Mouse (Mus musculus) thymus, postnatal 10 days (tissue): Measurements from ENCODE around the gene Olfr1427.
"Not testable (repeated sequence)": the region's sequence is repeated elsewhere in the genome, so short reads cannot be mapped to it uniquely, and the experiment has no call there.

Source experiments
- DNase-seq, 2 experiments: peaks; one replicate each; pipeline ENCODE4 v3.0.0; 2021; ENCODE audit warnings: low spot score in 2 of 2

The Olfr1427 gene

DNA sequence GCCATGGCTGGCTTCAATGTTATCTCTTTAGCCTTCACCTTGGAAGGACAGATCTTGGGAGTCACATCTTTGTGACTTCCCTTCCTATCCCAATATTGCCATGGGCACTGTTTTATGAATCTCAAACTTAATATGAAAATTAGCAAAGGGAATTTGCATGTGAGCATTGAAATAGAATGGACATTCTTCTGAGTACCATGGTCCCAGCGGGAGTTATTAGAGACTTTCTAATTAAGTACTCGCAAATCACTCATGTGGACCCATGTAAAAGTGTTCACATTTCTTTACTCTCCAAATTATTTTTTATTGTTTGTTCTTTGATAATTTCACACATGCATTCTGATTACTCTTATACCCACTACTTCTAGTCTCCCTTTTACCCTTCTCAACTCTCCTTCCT, at the start of gene Olfr1427:
Gene Olfr1427 (minus strand): TSS at position 101 of the 400 bp plus-strand sequence.
- no peak for DNase-seq

DNA sequence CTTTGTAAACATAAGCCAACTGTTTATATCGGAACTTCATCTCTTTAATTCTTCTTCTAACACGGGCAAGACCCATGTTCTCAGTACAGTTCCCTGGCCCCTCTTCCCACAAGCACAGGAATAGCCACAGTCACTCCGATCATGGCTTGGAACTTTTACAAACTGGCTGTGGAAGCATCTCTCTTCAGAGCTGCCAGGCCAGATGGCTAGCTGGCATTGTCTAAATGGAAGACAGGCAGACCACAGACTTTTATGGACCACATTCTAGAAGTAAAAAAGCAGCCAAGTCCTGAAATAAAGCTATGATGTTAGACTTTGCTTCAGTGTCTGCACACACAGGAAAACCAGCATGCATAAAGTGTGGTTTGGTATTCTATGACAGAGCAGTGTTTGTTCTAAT, 42.3 kb upstream of the Olfr1427 start:
- no peak for DNase-seq

DNA sequence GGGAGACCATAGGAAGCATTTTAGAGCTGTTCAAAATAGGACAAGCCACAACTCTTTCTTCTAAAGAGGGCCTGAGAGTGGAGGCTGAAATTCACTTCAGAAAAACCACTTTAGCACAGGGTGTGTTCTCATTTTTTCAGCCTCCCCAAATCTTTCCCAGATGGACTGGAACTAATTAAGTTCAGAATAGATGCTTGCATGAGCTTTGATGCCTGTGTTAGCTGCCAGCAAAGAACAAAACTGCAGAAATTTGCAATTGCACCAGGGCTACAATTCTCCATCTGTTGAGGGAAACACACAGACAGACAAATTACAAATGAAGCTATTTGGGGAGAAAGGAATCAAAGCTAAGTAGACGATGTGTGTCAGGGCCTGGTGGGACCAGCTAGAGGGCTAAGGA, 40.2 kb upstream of the Olfr1427 start:
- no peak for DNase-seq

DNA sequence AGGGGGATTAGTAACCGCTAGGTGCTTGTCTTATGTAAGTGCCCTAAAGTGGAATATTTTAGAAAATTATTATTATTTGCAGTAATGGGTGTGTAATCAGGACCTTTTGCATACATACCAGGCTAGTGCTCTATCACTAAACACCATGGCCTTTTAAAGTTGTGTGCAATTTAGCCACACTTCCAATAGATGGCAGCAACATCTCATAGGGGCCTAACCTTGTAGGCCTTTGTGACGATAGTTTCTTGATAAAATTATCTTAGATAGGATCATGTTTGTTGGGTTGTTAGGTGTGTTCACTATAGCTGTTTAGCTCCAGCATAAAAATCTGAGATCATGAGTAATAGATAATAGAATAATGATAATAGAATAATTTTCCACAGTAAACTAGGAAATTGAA, 31.2 kb upstream of the Olfr1427 start:
- no peak for DNase-seq

DNA sequence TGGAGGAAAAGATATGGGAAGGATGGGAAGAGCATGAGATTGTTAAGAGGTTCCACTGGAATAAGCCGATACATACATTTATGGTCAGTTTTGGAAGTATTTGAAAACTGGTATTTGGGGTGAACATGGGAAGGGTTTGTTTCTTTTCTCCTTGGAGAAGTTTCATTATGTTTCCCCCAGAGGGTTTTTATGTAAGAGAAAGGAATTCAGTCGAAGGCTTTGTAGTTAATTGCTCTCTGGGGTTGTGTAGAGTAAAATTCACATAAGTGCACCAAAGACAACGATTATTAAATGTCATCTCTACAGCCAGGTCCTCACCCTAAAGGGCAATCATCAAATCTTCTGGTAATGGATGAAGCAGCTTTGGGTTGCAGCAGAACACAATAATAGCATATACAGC, 20.0 kb upstream of the Olfr1427 start, which contains the start of gene Olfr76:
Gene Olfr76 (minus strand): TSS at position 101 of the 400 bp plus-strand sequence.
- no peak for DNase-seq

DNA sequence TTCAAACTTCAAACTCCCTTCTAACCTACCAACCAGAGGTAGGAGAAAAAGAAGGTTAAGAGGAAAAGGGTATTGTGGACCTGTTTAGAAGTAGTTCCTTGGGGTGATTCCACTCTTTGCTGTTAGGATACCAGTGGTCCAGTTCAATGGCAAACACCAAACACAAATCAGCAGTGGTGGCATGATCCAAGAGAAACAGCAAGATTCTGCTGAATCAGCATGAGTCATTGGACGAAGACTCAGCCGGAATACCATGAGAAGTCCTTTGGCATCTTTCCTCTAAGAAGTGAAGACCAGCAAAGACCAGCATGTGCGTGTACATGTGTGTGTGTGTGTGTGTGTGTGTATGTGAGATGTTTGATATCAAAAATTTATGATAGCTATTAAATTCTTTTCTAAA, 13.3 kb upstream of the Olfr1427 start:
- DNase-seq = no peak

DNA sequence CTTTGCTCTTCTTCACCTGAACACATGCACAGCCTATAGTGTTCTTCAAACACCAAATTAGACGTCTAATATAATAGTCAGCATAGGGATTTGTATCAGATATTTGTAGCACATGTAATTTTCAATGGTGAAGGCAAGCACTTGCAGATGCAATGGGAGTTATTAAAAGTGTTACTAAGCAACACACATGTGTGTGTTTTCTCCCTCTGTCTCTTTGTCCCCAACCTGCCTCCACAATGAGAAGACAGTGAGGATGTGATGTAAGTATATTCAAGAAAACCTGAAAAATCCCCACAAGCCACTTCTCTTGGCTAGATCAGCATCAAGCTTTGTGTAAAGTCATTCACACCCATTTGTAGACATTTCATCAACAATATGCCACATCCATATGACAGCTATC, 12.7 kb upstream of the Olfr1427 start, which contains the start of gene Olfr1428:
Gene Olfr1428 (minus strand): TSS at position 101 of the 400 bp plus-strand sequence.
- DNase-seq = no peak

DNA sequence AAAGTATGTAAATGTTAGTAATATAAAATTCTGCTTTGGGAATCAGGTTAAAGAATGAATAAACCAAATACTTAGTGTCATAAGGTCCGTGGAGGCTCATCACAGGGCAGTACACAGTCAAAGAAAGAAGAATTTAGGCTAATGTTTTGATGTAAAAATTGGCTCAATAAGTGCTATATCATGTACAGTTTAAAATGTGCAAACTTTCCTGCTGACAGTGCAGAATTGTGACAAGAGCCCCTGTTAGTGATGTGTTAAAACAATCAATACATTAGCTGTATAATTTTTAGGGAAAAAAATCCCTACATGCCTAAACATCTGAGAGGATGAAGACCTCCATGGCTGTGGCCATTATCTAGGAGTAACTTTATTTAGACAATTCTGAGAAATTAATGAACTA, 10.7 kb upstream of the Olfr1427 start:
- DNase-seq = no peak

DNA sequence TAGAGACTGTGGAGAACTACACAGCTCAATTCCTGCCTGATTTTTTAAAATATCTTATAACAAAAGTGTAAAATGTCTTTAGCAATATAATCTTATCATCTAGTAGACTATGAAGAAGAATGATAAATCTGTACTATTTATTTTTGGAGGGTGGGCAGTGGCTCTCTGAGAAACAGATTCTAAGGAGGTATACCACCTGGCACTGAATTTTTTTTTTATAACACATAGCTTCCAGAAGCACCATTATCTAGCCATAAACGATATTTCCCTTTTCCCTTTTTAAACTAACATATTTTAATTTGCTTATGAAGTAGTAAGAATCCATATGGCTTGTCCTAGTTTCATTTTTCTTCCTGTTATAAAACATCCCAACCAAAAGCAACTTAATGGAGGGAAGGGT, 1.4 kb upstream of the Olfr1427 start:
- no peak for DNase-seq

DNA sequence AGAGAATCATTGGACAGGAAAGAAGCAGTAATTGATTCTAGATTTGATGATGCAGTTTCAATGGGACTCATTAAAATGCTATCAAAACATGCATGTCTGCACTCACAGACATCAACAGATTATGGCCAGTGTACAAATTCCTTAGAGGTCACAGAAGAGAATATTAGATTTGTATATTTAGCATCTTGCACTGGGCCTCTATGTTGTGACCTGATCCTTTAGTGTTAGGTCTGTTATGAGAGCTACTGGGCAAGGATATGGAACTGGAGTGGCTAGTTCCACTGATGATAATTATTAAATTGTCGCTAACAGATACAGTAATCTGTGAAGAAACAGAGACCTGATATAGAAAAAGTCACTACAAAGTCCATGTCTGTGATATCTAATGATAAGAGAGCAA, 11.2 kb downstream of the Olfr1427 start, which contains the start of gene Olfr1426:
Gene Olfr1426 (minus strand): TSS at position 101 of the 400 bp plus-strand sequence.
- no peak for DNase-seq

DNA sequence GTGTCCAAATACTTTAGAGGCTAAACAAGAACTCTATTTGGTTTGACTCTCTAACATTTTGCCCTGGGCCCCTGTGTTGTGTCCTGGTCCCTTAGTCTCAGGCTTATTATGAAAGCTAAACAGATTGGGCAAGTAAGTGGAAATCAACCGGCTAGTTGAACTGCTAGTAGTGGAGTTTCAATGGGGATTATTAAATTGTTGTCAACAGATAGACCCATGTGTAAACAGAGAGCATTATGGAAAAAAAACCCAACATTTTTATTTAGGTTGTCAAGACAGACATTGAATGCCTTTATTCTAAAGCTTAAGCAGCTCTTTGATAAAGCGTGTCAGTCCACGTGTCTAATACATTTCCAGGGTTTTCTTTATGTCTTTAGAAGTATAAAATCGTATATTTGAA, 25.5 kb downstream of the Olfr1427 start, which contains the start of gene Olfr1425:
Gene Olfr1425 (minus strand): TSS at position 101 of the 400 bp plus-strand sequence.
- not testable (repeated sequence) for DNase-seq

DNA sequence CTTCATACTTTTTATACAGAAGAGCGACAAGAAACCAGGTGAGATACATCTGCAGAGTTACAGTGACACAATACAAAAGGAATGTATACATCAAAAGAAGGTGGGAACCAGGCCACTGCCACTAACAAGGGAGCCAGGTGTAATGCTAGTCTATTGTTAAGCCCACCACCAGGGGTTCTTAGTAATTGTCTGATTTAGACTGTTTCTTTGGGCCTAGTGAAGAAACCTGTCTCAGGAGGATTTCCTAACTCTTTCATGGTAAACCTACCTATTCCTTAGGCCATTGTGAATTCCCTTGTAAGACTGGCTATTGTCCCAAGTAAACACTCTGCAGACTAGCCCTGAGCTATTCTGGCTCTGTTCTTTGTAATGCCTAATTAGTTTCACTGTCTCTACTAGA, 33.6 kb downstream of the Olfr1427 start:
- DNase-seq = not testable (repeated sequence)

DNA sequence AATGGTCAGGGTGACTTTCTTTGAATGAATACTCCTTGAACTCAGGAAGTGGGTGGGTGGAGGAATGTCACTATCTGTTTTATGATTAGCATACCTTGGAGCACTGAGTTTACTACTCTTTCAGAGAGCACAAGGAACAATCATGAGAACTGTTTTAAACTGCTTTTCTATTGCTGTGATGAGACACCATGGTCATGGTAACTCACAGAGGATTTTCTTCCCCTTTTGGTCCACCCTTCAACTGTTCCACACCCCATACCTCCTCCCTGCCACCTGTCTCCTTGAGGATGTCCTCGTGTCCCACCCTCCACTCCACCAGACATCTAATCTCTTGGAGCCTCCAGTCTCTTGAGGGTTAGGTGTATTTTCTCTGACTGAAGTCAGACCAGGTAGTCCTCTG, 35.3 kb downstream of the Olfr1427 start:
- DNase-seq = not testable (repeated sequence)

DNA sequence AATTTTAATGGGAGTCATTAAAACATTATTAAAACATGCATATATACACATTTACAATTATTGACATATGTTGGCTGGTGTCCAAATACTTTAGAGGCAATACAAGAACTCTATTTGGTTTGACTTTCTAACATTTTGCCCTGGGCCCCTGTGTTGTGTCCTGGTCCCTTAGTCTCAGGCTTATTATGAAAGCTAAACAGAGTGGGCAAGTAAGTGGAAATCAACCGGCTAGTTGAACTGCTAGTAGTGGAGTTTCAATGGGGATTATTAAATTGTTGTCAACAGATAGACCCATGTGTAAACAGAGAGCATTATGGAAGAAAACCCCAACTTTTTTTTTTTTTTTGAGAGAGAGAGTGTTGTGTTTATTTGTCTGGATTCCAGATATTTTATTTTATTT, 40.6 kb downstream of the Olfr1427 start, which contains the start of gene Olfr1424:
Gene Olfr1424 (minus strand): TSS at position 101 of the 400 bp plus-strand sequence.
- not testable (repeated sequence) for DNase-seq
